Mouse (Mus musculus): Measurements from ENCODE around the gene Cemip2.
A peak's percentile ranks its signal among the peaks of the same experiment; 100 is the strongest.

The Cemip2 gene

DNA sequence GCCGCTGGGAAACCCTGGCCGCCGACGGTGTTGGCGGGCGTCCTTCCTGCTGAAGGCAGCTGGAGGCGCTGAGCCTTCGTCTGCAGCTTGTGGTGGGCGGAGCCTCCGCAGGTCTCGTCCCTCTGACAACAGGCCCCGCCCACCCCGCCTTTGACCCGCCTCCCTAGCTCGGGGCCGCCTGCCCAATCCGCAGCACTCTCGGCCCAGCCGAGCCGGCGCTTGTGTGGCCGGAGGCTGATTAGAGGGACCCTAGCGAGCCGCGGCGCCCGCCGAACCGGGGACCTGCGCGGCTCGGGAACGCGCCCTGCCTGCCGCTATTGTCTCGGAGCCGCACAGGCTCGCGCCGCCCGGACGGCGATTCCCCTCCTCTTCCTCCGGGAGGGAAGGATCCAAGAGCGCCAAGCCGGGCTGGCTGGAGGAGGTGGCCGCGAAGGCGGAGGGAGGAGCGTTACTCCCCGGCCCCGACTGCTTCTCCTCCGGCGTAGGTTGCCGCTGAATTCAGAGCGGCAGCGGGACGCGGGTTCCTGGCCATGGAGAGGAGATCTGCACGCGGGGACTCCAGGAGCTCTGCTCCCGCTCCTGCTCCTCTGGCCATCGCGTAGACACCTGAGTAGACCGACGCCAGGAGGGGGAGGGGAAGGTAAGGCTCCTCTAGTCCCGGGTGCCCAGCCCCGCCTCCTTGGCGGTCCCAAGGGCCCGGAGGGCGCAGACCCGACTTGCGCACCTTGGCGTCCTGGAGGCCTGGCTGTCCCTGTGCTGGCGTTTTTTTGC, at the start of gene Cemip2:
Cemip2 (plus strand) TSS at position 196 of the 771 bp plus-strand sequence.
- peak; percentile 96 for DNase-seq

DNA sequence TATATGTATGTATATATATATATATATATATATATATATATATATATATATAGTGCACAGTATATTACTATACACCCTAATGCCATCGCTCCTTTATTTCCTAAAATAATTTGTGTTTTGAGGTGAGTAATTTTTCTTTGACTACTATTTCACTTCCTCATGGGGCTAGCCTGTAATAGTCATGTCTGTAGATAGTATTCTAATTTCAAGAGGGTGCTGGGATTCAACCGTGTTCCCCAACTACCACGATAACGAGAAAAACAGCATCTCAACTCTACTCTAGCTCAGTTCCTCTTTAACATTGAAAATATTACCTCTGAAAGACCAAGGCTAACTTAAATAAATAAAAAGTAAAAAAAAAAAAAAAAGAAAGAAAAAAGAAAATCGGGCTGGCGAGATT, 49.8 kb upstream of the Cemip2 start:
- DNase-seq = no peak

DNA sequence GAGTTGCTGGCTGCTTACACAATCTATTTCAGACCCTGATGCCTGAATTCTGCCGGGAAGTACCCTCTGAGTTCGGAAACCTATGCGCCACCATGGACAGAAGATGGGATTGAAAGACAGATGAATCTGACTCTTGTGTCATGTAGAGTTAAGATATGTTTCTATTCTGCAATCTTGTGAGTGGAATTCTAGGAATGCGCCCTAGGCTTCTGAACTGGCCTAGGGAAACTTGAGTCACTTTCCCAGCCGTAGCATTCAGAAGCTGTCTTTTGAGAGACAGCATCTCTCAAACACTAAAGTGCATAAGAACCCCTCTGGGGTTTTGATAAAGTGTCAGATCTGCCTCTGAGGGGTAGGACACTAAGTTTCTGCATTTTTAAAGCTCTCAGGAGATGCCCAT, 46.3 kb upstream of the Cemip2 start:
- DNase-seq = no peak

DNA sequence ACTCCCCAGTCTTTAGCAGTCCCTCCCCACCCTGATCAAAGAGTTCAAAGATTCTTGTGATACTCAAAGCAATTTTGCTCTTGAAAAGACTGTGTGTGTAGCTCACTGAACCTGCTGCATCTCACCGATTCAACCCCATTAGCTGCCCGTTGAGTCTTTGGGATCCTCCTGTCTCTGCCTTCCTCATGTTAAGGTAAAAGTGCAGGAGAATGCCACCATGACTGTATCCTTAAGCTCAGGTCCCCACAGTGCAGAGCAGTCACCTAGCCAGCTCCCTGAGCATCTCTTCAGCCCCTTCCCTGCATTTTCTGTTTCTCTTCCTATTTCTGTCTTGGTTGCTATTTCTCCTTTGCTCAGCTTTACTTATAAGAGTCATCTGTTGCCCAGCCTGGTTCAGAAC, 45.0 kb upstream of the Cemip2 start:
- DNase-seq = no peak

DNA sequence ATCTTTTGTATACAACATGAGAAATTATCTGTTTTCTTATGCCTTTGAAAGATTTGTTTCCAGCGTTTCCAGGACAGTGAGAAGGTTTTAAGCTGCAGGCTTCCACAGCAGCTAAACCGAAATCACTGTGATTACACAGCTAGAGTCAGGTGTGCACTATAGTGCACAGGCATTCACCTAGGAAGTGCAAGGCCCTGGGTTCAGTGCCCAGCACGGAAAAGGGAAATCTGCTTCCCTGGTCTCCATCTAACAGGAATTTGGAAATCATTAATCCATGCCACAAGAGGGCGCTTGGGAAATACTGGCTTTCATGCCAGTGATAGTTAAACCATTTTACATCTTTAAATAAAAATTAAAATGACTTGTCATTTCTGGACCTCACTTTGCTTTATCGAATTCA, 44.0 kb upstream of the Cemip2 start:
- peak; percentile 32 for DNase-seq

DNA sequence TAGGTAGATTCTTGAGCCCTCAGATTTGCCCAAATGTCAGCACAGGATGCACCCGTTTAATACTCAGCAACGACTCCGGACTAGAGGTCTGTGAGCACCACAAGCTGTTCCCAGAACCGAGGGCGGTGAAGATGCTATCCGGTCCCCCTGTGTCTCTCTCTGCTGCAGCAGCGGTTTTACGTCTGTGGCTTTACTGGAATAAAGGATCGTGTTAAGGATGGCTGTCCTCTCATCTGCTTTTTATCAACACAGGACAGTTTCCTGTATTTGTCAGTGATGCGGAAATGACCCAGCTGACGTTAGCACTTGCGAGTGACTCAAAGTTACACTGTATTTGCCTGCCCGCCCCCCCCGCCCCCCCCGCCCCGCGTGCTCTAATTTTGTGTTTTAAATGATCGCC, 40.7 kb upstream of the Cemip2 start:
- no peak for DNase-seq

DNA sequence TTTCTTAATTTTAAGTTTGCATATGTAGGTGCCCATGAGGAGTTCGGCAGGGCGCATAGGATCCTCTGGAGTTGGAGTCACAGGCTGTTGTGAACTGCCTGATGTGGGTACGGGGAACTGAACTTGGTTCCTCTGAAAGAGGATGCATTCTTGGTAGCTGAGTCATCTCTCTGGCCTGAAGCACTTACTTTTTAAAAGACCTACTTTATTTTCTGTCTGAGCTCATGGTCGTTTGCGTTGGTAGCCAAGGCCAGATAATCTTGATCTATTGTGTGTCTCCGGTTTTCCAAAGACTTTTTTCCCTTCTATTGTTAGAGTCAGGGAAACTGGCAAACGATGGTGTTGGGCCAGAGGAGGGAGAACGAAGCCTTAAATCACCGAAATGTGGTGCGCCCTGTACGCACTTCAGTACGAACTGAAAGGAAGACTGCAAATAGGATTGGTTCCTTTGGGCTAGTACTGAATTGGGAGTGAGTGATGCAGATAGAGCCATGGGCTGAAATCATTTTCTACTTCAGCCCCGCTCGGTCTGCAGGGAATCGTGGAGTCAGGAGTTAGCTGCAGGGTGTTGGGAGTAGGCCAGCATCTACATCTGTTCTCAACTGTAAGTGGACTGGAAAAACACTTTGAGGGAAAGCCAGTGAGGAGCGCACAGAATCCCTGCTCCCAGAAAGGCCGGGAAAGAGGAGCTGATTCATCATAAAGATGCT, 40.1 kb upstream of the Cemip2 start:
- DNase-seq = no peak

DNA sequence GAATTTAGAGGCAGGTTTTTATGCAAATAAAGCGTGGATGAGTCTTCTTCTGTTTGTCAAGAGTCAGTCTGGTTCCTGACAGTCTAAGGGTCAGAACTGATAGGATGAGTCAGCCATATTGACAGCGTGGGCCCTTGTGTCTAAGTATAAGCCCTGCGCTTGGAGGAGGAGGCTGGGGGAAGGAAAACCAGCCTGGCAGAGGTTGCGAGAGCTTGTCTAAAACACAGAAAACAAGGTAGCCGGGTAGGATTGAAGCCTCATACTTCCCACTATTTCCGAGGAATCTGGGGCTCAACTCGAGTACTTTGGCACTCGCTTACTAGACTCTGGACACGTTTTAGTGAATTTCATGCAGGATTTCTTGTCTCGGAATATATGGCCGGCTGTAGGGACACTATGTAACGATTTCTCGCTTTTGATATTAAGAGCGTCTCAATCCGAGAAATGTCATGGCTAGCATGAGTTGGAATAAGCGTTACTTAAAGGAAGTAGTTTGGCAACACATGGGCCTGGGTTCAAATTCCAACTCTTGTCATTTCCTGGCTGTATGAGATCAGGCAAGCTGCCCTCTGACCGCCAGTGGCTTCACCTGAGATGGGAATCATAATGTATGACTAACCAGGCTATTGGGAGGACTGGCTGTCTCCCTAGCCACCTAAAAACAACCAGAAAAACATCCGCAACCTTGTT, 39.4 kb upstream of the Cemip2 start:
- DNase-seq = no peak

DNA sequence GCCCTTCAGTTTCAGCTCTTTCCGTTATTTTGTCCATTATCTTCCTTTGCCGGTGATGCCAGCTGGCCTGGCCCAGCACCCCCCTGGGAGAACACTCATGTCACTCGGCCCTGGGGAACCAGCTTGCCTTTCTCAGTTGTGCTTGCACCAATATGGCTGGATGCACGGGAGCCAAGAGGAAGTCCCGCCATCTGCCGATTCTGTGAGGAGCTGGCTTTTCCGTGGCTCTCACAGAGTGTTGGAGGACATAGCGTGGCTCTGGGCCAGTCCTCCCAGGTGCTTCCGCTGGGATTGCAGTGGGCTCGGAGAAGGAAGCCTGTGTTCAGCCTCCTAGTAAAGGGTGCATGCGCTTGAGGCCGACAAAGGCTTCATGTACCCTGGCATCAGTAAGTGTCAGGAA, 36.0 kb upstream of the Cemip2 start:
- peak; percentile 87 for DNase-seq

DNA sequence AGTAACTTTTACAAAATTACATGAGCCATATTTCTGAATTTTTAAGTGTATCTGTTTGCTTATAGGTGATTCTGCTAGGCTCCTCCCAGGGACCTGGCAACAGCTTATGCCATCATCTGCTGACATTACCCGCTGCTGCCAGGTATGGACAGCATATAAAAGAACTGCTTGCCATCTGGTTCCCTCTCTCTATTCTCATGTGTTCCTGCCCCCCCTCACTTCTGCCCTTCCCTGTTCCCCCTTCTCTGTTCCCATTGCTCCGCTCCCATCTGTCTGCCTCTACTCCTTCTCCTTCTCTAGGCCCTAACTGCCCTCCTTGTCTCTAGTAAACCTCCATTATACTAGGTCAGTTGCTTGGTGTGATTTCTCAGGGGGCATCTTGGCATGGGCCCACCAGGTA, 32.6 kb upstream of the Cemip2 start:
- no peak for DNase-seq

DNA sequence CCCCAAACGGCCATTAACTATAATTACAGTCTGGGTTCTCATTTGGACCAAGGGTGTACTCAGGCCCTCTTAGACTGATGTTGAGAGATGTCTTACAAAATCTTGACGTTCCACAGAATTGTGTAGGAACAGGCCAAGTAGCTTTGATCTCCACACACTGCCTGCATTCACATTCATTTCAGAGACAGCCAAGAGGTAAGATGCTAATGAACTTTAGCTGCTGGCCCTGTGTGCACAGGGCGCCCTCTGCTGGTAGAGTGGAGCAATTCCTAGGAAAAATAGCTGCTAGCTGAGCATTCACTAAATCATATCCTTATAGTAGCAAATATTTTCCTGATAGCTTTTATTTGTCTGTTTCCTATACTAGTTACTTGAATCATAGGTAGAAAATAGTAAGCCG, 30.8 kb upstream of the Cemip2 start:
- DNase-seq = peak; percentile 54

DNA sequence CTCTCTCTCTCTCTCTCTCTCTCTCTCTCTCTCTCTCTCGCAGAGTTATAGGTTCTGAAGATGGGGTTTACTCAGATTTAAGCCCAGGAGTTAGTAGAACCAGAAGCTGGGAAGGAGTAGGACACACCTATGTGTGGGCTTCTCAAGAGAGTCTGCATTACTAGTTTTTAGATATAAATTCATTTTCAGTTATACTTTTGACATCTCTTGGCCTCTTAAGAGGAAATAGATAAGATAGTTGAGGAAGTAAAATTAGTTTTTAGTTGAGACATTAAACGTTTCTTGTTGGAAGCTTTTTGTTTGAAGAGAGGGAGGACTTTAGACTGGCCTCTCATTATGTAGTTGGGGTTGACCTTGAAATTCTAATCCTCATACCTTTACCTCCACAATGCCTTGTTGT, 28.0 kb upstream of the Cemip2 start:
- no peak for DNase-seq

DNA sequence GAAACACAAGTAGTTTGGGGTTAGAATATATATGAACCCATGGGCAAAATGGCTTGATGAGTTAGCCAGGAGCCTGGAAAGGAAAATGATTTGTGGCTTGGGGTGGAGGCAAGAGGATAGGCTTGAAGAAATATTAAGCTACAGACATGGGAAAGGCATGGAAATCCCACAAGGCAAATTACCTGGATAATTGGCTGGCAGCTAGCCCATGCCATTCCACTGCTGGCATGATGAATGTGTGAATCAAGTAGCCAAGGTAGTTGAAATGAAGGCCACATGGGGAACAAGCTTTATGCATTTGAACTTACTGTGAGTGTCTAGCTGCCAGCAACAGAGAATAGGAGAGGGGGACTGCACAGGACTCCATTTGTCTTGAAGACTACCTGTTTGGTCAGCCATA, 16.5 kb upstream of the Cemip2 start:
- DNase-seq = no peak

DNA sequence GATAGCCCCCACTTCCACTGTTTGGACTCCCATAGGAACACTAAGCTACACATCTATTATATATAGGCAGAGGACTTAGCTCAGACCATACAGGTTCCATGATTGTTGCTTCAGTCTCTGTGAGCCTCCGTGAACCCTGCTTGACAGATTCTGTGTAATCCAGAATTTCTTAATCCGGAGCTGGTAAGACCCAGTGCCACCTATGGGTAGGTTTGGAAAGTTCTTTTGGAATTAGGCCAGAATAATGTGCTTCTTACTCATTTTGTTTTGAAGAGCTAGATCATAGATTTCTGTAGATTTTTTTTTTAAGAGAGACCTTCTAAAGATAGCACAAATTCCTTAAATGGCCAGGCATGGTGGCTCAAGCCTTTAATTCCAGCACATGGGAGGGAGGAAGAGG, 14.1 kb upstream of the Cemip2 start:
- DNase-seq = no peak

DNA sequence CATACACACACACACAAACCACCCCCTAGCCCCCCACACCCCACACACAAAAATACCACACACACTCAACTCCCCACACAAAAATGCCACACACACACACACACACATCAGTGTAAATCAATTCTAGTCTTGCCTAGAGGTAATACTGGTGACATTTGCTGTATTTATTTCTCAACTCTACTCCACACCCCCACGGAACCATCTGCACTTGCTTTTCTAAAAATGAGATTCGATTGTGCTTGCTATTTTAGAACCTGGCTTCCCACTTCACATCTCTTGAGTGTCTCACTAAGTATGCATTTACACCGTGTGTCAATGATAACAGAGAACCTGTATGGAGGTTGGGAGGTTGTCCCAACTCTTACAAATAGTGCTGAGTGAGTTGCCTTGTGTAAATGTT, 13.4 kb upstream of the Cemip2 start:
- peak; percentile 84 for DNase-seq

DNA sequence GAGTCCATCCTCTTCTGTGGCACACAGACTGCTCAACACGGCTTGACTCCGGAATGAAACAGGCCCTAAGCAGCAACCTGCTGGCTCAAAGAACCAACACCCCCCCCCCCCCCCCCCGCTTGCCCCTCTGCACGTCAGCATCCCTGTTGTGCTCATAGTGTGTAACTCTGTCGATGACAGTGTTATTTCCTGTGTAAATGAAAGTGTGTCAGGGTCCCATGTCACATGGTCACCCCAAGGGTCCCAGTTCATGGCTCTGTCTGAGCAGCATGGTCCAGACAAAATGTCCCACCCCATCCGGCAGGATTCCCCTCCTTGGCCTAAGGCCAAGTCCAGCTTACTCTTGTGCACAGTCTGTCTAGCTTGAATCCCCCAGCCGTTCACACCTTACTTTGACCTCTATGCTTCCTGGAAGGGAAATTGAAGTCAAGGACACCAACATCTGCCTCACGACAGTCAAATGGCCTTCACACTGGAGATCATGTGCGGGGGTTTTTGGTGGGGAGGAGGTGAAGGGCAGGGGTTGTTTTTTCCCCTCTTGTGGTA, 10.6 kb upstream of the Cemip2 start:
- DNase-seq = no peak

DNA sequence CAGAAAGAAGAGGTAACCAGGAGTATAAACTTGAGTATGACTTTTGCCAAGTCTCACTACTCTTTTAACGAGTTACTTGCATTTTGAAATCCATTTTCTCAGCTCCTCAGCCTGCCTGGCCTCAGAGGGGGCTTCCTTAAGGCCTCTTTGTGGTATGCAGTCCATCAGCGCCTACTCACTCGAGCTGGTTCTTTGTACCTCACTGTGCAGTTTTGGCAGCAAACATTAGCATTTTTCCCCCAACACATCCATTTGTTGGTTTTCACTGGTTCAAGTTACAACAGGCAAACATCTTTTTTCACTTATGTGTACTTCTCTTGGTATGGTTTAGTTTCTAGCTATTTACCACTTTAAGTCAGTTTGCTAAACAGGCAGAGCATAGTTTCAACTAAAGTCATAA, 8.3 kb upstream of the Cemip2 start:
- DNase-seq = no peak

DNA sequence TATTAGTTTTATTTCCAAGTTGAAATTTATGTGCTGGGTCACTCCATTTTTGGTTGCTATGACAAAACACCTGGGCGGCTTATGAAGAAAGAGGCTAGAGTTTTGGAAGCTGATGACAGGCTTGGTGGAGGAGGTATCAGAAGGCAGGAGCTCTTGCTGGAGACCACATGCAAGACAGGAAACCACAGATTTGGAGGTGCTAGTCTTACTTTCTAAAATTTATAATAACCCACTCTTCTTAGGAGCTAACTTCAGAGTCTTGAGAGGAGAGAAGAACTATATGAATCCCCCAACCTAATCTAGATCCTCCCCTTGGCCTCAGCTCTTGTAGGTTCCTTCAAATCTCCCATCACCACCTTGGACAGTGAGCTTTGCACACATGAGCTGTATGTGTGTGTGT, 6.6 kb upstream of the Cemip2 start:
- no peak for DNase-seq

DNA sequence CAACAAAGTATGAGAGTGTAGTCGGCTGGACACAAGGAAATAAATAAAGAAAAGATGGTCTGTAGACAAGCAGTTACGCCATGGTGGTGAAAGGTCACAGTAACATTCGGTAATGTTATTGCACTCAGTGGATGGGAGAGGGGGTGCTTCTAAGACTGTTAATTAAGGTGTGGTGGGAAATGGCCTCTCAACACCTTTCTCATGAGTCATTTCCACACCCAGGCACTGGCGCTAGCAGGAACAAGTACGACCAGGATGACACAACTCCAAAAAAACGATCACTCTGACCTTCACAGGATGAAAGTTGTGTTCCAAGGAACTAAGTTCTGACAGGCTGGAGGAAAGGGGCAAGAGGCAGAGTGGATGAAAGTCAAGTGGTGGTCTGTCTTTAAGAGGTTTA, 4.5 kb upstream of the Cemip2 start:
- DNase-seq = no peak

DNA sequence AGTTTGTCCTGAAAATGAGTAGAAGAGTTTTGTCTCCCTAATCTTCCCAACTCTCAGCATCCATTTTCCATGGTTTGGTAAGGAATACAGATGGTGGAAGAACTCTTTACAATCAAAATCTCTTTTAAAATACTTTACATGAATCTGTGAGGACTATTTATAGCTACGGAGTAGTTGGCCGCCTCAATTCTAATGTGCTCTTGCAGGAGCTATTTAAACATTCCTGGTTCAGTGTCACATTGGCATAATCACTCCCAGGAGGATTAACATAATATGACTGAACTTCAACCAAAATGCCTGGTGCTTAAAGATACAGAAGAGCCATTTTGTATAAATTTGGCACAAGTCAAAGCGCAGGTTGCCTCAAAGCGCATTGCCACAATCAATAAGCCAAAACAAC, 2.5 kb upstream of the Cemip2 start:
- no peak for DNase-seq

DNA sequence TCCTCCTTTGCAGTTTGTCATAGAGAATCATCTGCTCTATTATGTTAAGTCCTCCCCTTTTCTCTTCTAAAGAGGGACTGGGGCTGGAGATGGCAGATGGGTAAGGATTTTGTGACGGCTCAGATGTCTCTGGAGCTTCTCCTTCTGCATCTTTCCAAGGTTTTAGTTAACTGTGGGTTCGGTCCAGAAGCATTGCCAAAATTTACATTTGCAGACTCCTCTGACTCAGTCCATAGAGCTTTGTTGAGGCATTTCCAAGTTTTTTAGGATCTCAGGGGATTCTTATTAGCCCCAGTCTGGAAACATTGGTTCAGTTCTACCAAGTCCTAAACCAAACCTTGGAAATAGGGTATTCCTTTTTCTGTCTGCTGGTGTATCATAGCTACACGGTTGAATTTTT, 1.5 kb upstream of the Cemip2 start:
- no peak for DNase-seq

DNA sequence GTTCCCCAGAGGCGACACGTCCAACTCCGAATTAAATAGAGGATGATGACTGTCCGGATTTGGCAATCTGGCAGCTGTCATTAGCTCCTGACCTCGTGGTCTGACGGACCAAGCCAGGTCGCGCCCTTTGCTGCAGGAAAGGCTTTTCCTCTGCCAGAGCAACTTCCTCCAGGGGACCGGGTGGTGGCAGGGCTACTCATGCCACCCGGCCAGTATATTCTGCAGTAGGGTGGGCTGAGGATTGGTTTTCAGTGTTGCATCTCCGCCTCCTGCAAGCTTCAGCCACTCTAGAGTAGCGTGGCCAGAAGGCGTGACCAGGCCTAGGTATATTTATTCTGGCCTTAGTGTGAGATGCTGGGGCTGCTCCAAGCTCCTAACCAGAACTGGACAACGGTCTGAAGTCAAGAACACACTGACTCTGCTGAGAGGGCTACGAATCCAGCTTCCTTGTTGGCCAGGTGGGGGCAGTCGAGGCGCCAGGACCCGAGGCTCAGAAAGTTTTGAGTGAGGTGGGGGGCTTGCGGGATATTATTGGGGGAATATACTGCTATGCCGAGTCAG, 891 bp upstream of the Cemip2 start:
- DNase-seq = no peak

DNA sequence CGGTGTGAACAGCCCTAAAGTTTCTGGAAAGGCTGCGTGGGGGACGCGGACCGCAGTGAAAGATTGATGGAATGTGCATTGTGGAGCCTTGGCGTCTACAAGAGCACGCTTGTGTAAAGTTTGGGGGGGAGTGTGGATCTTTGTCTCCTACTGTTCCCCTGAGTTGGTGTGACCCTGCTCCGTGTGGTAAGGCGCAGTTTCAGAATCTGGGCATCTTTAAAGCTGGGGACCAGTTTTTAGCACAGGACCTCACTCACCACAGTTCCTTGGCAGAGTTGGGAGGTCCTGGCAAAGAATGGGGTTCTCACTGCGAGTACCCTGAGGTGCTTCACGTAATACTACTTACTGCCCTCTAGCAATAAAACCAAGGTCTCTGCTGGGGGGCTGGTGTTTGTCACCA, 964 bp downstream of the Cemip2 start:
- DNase-seq = no peak

DNA sequence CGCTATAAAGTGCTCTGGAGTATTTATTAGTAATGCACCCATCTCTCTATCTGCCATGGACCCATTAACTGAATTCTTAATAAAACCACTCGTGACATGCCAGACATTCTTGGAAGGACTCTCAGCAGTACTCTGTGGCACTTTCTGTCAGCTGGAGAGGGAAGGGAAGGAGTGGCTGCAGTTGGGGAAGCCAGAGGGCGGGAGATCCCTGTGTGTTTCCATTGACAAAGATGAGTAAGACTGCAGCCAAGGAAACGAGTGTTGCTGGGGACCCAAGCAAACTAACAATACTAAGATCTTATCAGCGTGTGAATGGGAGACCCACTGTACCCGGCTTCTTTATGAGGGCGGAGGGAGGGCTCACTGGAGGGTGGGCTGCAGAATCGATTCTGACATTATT, 2.5 kb downstream of the Cemip2 start:
- no peak for DNase-seq
